Mouse (Mus musculus): ENCODE results near the gene Iqcj.

The Iqcj gene

DNA sequence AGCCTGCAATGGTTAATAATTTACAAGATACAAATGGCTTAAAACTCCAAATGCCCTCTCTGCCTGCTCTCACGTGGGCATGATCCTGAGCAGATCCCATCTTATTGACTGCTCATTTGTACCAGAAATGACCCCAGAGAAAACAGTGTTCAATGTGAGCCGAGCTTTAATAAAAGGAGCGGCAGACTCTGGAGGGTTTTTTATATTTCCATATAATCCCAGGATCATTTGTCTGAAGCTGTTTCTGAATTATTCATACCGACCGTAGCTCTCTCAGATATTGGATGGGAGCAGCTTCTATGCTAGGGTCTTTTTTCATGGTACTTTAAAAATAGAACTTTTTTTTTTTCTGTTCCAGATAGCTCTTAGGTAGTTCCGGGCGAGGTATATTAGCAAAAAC lies 67.7 kb downstream of the Iqcj start:
- DNase-seq (ENCODE audit: low spot score) = no peak

- no peak for DNase-seq (ENCODE audit: low spot score)
Measured at GRCm38 (mm10) chr3:67960133-67960532, 68.1 kb downstream of the Iqcj start.

DNA sequence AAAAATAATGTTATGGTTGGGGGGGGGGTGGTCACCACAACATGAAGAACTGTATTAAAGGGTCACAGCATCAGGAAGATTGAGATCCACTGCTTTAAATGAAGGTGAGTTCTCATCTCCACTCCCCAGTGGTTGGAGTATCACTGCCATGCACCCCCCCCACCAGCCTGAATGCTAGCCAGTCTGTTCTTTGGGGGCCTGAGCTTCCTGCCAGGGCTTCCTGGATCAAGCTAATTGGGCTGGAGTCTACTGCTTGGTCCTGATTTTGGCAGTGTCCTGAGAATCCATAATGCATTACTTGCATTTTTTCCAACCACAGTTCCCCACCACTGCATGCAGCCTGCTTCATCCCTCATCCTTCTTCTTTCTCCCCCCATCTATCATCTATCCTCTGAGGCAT lies 68.7 kb downstream of the Iqcj start:
- DNase-seq (ENCODE audit: low spot score) = no peak

GRCm38 (mm10) chr3:67961934-67962639 lies 70.1 kb downstream of the Iqcj start:
- DNase-seq (ENCODE audit: low spot score) = no peak

GRCm38 (mm10) chr3:67974340-67974998 lies 82.4 kb downstream of the Iqcj start:
- DNase-seq (ENCODE audit: low spot score) = no peak

- no peak for DNase-seq (ENCODE audit: low spot score)
Measured at GRCm38 (mm10) chr3:67980006-67980405, 88.0 kb downstream of the Iqcj start.

DNA sequence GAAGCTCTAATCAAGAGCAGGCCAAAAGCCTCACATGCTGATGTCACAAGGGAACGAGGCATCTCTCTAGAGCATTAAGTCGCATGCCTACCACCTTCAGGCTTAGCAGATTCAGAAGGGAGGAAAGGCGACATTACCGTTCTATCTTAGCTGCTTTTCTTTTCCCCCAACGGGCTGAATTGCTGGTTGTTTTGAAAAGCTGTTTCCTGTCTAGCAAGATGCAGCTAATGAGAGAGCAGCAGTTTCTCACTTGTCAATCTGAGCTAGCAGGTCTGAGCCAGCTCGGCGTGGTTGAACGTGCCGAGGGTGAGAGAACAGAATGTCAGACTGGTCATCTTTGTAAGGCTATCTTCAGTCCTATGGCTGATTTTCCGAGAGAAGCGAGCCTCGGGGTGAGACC lies 91.3 kb downstream of the Iqcj start:
- no peak for DNase-seq (ENCODE audit: low spot score)

DNA sequence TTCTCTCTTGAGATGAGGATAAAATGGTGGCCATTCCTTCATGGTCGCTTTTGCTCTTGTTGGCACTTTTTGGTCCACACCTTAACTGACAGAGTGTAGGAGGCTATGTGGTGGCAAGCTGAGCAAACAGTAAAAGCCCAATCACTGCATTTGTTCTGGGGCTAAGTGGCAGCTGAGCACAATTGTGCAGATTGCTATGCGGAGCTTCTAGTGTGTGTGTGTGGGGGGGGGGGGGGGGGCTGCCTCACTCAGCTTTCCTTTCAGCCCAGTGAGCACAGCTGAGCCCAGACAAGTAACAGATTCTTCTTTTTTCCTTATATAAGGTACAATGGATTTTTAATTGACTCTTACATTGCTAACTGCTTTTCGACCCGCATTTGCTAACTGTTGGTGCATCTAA lies 110.4 kb downstream of the Iqcj start:
- no peak for DNase-seq (ENCODE audit: low spot score)

GRCm38 (mm10) chr3:68012342-68012741 lies 120.3 kb downstream of the Iqcj start:
- no peak for DNase-seq (ENCODE audit: low spot score)

- no peak for DNase-seq (ENCODE audit: low spot score)
Measured at GRCm38 (mm10) chr3:68015786-68016185, 123.8 kb downstream of the Iqcj start.

- DNase-seq (ENCODE audit: low spot score) = no peak
Measured at GRCm38 (mm10) chr3:68019401-68019800, 127.4 kb downstream of the Iqcj start.

GRCm38 (mm10) chr3:68036097-68036496 lies 144.1 kb downstream of the Iqcj start:
- no peak for DNase-seq (ENCODE audit: low spot score)

- no peak for DNase-seq (ENCODE audit: low spot score)
Measured at GRCm38 (mm10) chr3:68042951-68043350, 150.9 kb downstream of the Iqcj start.

- no peak for DNase-seq (ENCODE audit: low spot score)
Measured at GRCm38 (mm10) chr3:68045475-68046416, 153.7 kb downstream of the Iqcj start.

GRCm38 (mm10) chr3:68053538-68053937 lies 161.5 kb downstream of the Iqcj start:
- no peak for DNase-seq (ENCODE audit: low spot score)

DNA sequence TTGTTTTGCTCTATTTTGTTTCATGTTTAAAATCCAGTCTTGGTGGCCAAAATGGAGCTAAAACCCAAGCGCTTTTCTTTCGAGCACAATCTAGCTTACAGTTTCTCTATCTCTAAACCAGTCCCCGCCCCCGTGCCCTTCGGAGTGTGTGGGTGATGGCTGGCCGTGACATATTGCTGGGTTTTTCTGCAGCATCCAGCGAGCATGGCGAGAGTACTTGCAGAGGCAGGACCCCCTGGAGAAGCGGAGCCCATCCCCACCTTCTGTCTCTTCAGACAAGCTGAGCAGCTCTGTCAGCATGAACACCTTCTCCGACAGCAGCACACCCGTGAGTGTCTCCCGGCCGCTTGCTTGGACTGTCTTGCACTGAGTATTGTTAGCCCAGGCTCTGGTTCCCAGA lies 163.1 kb downstream of the Iqcj start:
- DNase-seq (ENCODE audit: low spot score) = peak; percentile 42

GRCm38 (mm10) chr3:68056373-68057275 lies 164.6 kb downstream of the Iqcj start:
- DNase-seq (ENCODE audit: low spot score) = peak; percentile 86

- DNase-seq (ENCODE audit: low spot score) = no peak
Measured at GRCm38 (mm10) chr3:68059162-68059800, 167.3 kb downstream of the Iqcj start.

DNA sequence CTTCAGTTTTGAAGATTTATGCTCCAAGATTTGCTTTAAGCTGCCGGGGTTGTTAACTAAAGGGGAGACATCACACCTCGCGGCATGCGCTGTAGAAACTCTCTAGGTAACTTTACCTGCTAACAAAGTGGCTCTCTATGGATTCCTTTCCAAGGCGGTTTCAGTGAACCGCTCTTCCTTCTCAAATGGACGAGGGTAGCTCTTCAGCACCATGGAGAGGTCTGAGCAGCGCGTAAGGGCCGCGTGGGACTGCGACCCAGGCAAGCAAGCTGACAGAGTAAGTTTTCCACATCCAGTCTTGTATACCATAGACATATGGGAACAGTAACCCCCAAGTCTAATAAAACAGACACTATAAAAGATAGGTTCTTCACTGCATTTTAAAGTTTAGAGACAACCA lies 172.7 kb downstream of the Iqcj start, which contains the start of gene Schip1:
Gene Schip1 (plus strand): TSS at position 72 of the 400 bp plus-strand sequence.
- peak; percentile 71 for DNase-seq (ENCODE audit: low spot score)

DNA sequence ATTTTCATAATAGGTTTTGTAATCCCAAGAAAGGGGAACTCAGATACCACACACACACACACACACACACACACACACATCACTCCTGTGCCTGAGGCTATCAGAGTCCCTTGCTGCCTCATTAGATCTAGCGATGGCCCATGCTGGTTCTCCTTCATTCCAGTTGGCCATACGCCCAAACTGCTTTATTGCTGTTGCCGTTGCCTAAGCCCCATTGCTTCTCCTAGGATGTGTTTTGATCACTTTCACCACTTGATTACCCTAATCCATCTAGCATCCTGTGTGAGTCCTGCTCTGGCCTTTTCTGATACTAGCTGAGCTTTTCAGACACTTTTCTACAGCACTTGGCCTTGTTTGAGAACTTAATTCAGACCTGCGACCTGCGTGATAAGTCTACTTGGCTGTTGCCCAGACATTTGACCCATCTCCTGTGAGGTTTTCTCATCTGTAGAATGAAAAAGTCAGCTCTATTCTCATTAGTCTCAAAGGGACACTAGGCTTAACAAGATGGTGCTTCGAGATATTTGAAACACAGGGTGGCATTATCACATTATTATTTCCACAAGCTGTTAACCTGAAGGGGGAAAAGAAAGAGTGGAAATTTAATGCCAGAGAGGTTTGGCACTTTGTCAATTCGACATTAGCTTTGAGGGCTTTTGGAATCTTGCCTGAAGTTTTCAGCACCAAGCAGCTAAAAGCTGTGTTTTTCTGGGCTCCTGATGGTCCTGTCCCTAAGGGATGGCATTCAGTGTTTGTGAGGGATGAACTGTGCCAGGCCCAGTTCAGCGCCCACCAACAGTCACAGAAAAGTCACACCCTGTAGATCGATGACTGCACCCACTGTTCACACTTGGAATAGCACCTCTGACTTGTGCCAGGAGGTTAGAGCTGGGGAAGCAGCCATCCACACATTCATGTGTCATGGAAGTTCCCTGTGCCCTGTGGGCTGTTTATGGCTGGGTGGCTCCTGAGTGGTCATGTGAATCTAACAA lies 179.7 kb downstream of the Iqcj start:
- no peak for DNase-seq (ENCODE audit: low spot score)

Measured in testis, postnatal 10 days (tissue).